Mouse (Mus musculus) CH12.LX (cell line): ENCODE results near the gene Slc32a1.

Experiments used
- CHD2 ChIP-seq: IDR thresholded peaks from 2 replicates; pipeline ENCODE4 v1.6.1; 2011; ENCODE audit warnings: low read length, improper control_type of control experiment
- CTCF ChIP-seq, 2 experiments: IDR thresholded peaks in 1 of 2; conservative IDR thresholded peaks in 1 of 2; 2 replicates each; pipeline ENCODE4 v1.5.1; 2011 to 2012; ENCODE audit warnings: low read depth in 2 of 2, low read length in 2 of 2, improper control_type of control experiment in 1 of 2, inconsistent platforms in 1 of 2, mild to moderate bottlenecking in 1 of 2, moderate library complexity in 1 of 2
- JUN ChIP-seq: IDR thresholded peaks from 2 replicates; pipeline ENCODE4 v1.6.1; 2011; ENCODE audit warnings: low read depth, mild to moderate bottlenecking, low read length, improper control_type of control experiment, moderate library complexity; ENCODE audit not compliant: insufficient read depth
- JUND ChIP-seq: conservative IDR thresholded peaks from 2 replicates; pipeline ENCODE4 v1.6.1; 2011; ENCODE audit warnings: low read depth, low read length, improper control_type of control experiment
- POLR2A ChIP-seq: IDR thresholded peaks from 2 replicates; pipeline ENCODE4 v1.6.1; 2011; ENCODE audit warnings: low read depth, mild to moderate bottlenecking, improper control_type of control experiment, low read length
- RAD21 ChIP-seq: IDR thresholded peaks from 2 replicates; pipeline ENCODE4 v1.6.1; 2011; ENCODE audit warnings: low read depth, mild to moderate bottlenecking, low read length, improper control_type of control experiment, moderate library complexity
- SMC3 ChIP-seq: IDR thresholded peaks from 2 replicates; pipeline ENCODE4 v1.6.1; 2011; ENCODE audit warnings: low read depth, low read length, improper control_type of control experiment
- ZKSCAN1 ChIP-seq: IDR thresholded peaks from 2 replicates; pipeline ENCODE4 v1.6.1; 2012; ENCODE audit warnings: low read depth, inconsistent platforms, low read length, improper control_type of control experiment, borderline replicate concordance

- TF ChIP-seq CHD2 = no peak
- no peak for TF ChIP-seq CTCF (conservative IDR thresholded peaks at IDR 0.05 in 1 of 2, IDR thresholded peaks at IDR 0.05 in 1 of 2; ENCODE audit: low read depth in 2 of 2, low read length in 2 of 2)
- no peak for TF ChIP-seq POLR2A
- TF ChIP-seq RAD21 = no peak
- no peak for TF ChIP-seq SMC3
- TF ChIP-seq JUND = no peak
- TF ChIP-seq ZKSCAN1 = no peak
- no peak for TF ChIP-seq JUN
These were observed 13.8 kb upstream of the Slc32a1 start for GRCm38 (mm10) chr2:158596803-158597202.
